Mouse (Mus musculus) MEL (cell line): ENCODE measurements around the gene Ano5.

ENCODE experiments used
- CTCF ChIP-seq, 3 experiments: IDR thresholded peaks in 2 of 3; conservative IDR thresholded peaks in 1 of 3; 2 replicates each; pipeline ENCODE4 v1.5.1; 2011 to 2012; ENCODE audit warnings: low read length in 3 of 3, low read depth in 2 of 3, mild to moderate bottlenecking in 2 of 3, improper control_type of control experiment in 1 of 3, inconsistent platforms in 1 of 3, mixed read lengths in 1 of 3, moderate library complexity in 1 of 3; ENCODE audit not compliant: control insufficient read depth in 1 of 3, insufficient read depth in 1 of 3, poor library complexity in 1 of 3, severe bottlenecking in 1 of 3
- USF2 ChIP-seq, 2 experiments: IDR thresholded peaks; 2 replicates each; pipeline ENCODE4 v1.6.1; 2011 to 2012; ENCODE audit warnings: improper control_type of control experiment in 2 of 2, low read length in 2 of 2, borderline replicate concordance in 1 of 2, inconsistent platforms in 1 of 2, low read depth in 1 of 2, mild to moderate bottlenecking in 1 of 2; ENCODE audit not compliant: insufficient read depth in 1 of 2
- ZNF384 ChIP-seq: IDR thresholded peaks from 2 replicates; pipeline ENCODE4 v1.6.1; 2012; ENCODE audit warnings: low read depth, mild to moderate bottlenecking, inconsistent platforms, low read length, improper control_type of control experiment

- no peak for TF ChIP-seq USF2 (IDR thresholded peaks at IDR 0.05; ENCODE audit: borderline replicate concordance in 1 of 2, insufficient read depth in 1 of 2, low read depth in 1 of 2, low read length in 2 of 2)
- TF ChIP-seq CTCF (IDR thresholded peaks at IDR 0.05 in 2 of 3, conservative IDR thresholded peaks at IDR 0.05 in 1 of 3; ENCODE audit: control insufficient read depth in 1 of 3, insufficient read depth in 1 of 3, low read depth in 2 of 3, low read length in 3 of 3, poor library complexity in 1 of 3, severe bottlenecking in 1 of 3) = no peak
- TF ChIP-seq ZNF384 = no peak
Measured at GRCm38 (mm10) chr7:51627001-51627631, 116.3 kb downstream of the Ano5 start.
